Comparison of ENCODE assay signal across 8 mouse cellular contexts in genomic region chr2:156313153-156313552, GRCm38 (mm10). TPM values are rescaled to one million over a fixed set of nuclear protein-coding genes. Genes with fewer than 3 reads are reported as not detected.
DNase-seq lines count a peak whose midpoint lies in the region; ATAC-seq and TF ChIP-seq lines count a peak whose summit lies in the region.

No protein-coding gene starts in this region.

- H3K9me3 ChIP-seq in limb, embryonic 11.5 days (ENCODE audit: control insufficient read depth, low read length): no peaks in the 10 kb centered on the region
- no peaks in the 10 kb centered on the region for H3K9me3 ChIP-seq in stomach, embryonic 15.5 days

- H3K36me3 ChIP-seq in spleen, adult 2 months (ENCODE audit: control insufficient read depth, insufficient read depth, low read length): no peaks in the 10 kb centered on the region; the same call in 1 of the 2 replicates
- no peaks in the 10 kb centered on the region for H3K36me3 ChIP-seq in limb, embryonic 11.5 days (ENCODE audit: control insufficient read depth, insufficient read depth, low read length)
- H3K36me3 ChIP-seq in stomach, embryonic 15.5 days: 0 out of 2 replicates have a peak, but pooled peaks cover 3% of the 10 kb centered on the region

- DNase-seq in cerebellum, adult 2 months: no peak
- no peak for DNase-seq in cerebellum, adult 9-11 months
- peak in 1 of 2 experiments; percentile 7 for DNase-seq in spleen, adult 2 months (ENCODE audit: low read depth in 1 of 2, low spot score in 2 of 2)
- no peak for DNase-seq in spleen, adult 12 weeks (ENCODE audit: low spot score)
- DNase-seq in limb, embryonic 11.5 days (ENCODE audit: low spot score): no peak
- DNase-seq in left cerebral cortex, postnatal 36 days (ENCODE audit: low spot score in 2 of 2): no peak
- no peak for DNase-seq in adrenal gland, postnatal 10 days

- peak overlapping the region; percentile 76 for H3K4me2 ChIP-seq in limb, embryonic 11.5 days (ENCODE audit: low read depth, severe bottlenecking)
- H3K4me2 ChIP-seq in stomach, embryonic 15.5 days: peak overlapping the region; percentile 88

- no peak for ATAC-seq in limb, embryonic 11.5 days (ENCODE audit: insufficient number of reproducible peaks, low FRiP score, low TSS enrichment, low read depth)
- ATAC-seq in stomach, embryonic 15.5 days (ENCODE audit: insufficient read depth, low FRiP score, low read depth): no peak

- intact Hi-C loops in left cerebral cortex, postnatal 36 days (cut with DNase I): no loop called here

- no peak for TF ChIP-seq CTCF in cerebellum, adult 2 months (IDR thresholded peaks at IDR 0.05; ENCODE audit: borderline replicate concordance, insufficient read depth, low read depth, low read length)
- no peak for TF ChIP-seq CTCF in spleen, adult 2 months (IDR thresholded peaks at IDR 0.05; ENCODE audit: extremely low read depth, insufficient read depth, insufficient read length, insufficient replicate concordance)

- no peaks in the 10 kb centered on the region for H3K27me3 ChIP-seq in cerebellum, adult 2 months (ENCODE audit: control insufficient read depth, insufficient read depth, low read length)
- no peaks in the 10 kb centered on the region for H3K27me3 ChIP-seq in spleen, adult 2 months (ENCODE audit: control insufficient read depth, insufficient read depth, low read length)
- no peaks in the 10 kb centered on the region for H3K27me3 ChIP-seq in limb, embryonic 11.5 days (ENCODE audit: control insufficient read depth, insufficient read depth, low read length)
- no peaks in the 10 kb centered on the region for H3K27me3 ChIP-seq in stomach, embryonic 15.5 days (replicated peaks)

- peak overlapping the region; percentile 40 for H3K4me3 ChIP-seq in cerebellum, adult 2 months (replicated peaks; ENCODE audit: insufficient read depth, low read depth, low read length)
- H3K4me3 ChIP-seq in spleen, adult 2 months (ENCODE audit: extremely low read depth, insufficient read depth, insufficient read length): peak overlapping the region; percentile 75
- peak overlapping the region; percentile 84 for H3K4me3 ChIP-seq in limb, embryonic 11.5 days (ENCODE audit: low read depth, low read length)
- H3K4me3 ChIP-seq in stomach, embryonic 15.5 days (replicated peaks): peak overlapping the region; percentile 86

- no peaks in the 10 kb centered on the region for H3K4me1 ChIP-seq in cerebellum, adult 2 months (ENCODE audit: control insufficient read depth, insufficient read depth, low read length)
- H3K4me1 ChIP-seq in spleen, adult 2 months (ENCODE audit: control insufficient read depth, insufficient read depth, insufficient read length): no peaks in the 10 kb centered on the region; the same call in 1 of the 2 replicates
- no peaks in the 10 kb centered on the region for H3K4me1 ChIP-seq in limb, embryonic 11.5 days (ENCODE audit: control insufficient read depth, insufficient read depth, low read length)
- peaks cover 5% of the 10 kb centered on the region for H3K4me1 ChIP-seq in stomach, embryonic 15.5 days

- TF ChIP-seq POLR2A in cerebellum, adult 2 months (IDR thresholded peaks at IDR 0.05; ENCODE audit: borderline replicate concordance, insufficient read depth, low read length): no peak
- TF ChIP-seq POLR2A in spleen, adult 2 months (IDR thresholded peaks at IDR 0.05; ENCODE audit: low read depth, low read length): no peak

- H3K9ac ChIP-seq in limb, embryonic 11.5 days (ENCODE audit: low read length): no peak overlapping the region; the same call in 1 of the 2 replicates
- no peak overlapping the region; the same call in 1 of the 2 replicates for H3K9ac ChIP-seq in stomach, embryonic 15.5 days

- H3K27ac ChIP-seq in cerebellum, adult 2 months (ENCODE audit: insufficient read depth, low read length): no peak overlapping the region
- no peak overlapping the region for H3K27ac ChIP-seq in spleen, adult 2 months (ENCODE audit: insufficient read depth, low read length)
- no peak overlapping the region for H3K27ac ChIP-seq in limb, embryonic 11.5 days (replicated peaks; ENCODE audit: low read depth, low read length)
- no peak overlapping the region for H3K27ac ChIP-seq in stomach, embryonic 15.5 days

- WGBS in cerebellum, adult 2 months: 47% methylated on average over 3 of the region's 3 CpGs
- 55% methylated on average over 3 of the region's 3 CpGs for WGBS in spleen, adult 2 months
- WGBS in limb, embryonic 11.5 days: 60% methylated on average over 3 of the region's 3 CpGs
- WGBS in stomach, embryonic 15.5 days: 55% methylated on average over 3 of the region's 3 CpGs

RNA-seq across cellular contexts. Expression of gene Scand1, which starts 0.6 kb away (rescaled TPM):
- 80.6 and 82.5 TPM in 2 replicates for polyA plus RNA-seq in cerebellum, adult 2 months (2012; rRNA removed)
- polyA plus RNA-seq in spleen, adult 2 months (2012; rRNA removed): 167 and 366 TPM in 2 replicates
- polyA plus RNA-seq in limb, embryonic 11.5 days (2014; fragmentation: Nextera tagmentation; extraction: Ambion mirVana): 70.1 and 72.0 TPM in 2 replicates
- 65.9 and 76.7 TPM in 2 replicates for polyA plus RNA-seq in stomach, embryonic 15.5 days (2015; fragmentation: Nextera tagmentation; extraction: Ambion mirVana)
- total RNA-seq in left cerebral cortex, postnatal 36 days (2021): 100 to 1,000 TPM in 1 of 2 experiments, 10 to 100 TPM in 1; 86.2 to 105 TPM
- 10 to 100 TPM; 96.3 to 98.8 TPM for total RNA-seq in adrenal gland, postnatal 10 days (2021)

RNA-seq across cellular contexts. Expression of gene Cnbd2, which starts 1.1 kb away (rescaled TPM):
- polyA plus RNA-seq in cerebellum, adult 2 months (2012; rRNA removed): 9.5 and 9.7 TPM in 2 replicates
- polyA plus RNA-seq in spleen, adult 2 months (2012; rRNA removed): 2.0 and 2.2 TPM in 2 replicates
- 2.7 and 3.1 TPM in 2 replicates for polyA plus RNA-seq in limb, embryonic 11.5 days (2014; fragmentation: Nextera tagmentation; extraction: Ambion mirVana)
- polyA plus RNA-seq in stomach, embryonic 15.5 days (2015; fragmentation: Nextera tagmentation; extraction: Ambion mirVana): 4.3 and 4.7 TPM in 2 replicates
- total RNA-seq in left cerebral cortex, postnatal 36 days (2021): 1 to 10 TPM; 4.9 to 7.2 TPM
- 1 to 10 TPM; 1.5 to 2.0 TPM for total RNA-seq in adrenal gland, postnatal 10 days (2021)
